Mouse (Mus musculus): ENCODE measurements around the gene Slc12a5. TPM values are rescaled to one million over a fixed set of nuclear protein-coding genes. Genes with fewer than 3 reads are reported as not detected.

The Slc12a5 gene
- 1.9 and 2.0 TPM in 2 replicates for polyA plus RNA-seq (2016; fragmentation: Nextera tagmentation; extraction: Ambion mirVana)

DNA sequence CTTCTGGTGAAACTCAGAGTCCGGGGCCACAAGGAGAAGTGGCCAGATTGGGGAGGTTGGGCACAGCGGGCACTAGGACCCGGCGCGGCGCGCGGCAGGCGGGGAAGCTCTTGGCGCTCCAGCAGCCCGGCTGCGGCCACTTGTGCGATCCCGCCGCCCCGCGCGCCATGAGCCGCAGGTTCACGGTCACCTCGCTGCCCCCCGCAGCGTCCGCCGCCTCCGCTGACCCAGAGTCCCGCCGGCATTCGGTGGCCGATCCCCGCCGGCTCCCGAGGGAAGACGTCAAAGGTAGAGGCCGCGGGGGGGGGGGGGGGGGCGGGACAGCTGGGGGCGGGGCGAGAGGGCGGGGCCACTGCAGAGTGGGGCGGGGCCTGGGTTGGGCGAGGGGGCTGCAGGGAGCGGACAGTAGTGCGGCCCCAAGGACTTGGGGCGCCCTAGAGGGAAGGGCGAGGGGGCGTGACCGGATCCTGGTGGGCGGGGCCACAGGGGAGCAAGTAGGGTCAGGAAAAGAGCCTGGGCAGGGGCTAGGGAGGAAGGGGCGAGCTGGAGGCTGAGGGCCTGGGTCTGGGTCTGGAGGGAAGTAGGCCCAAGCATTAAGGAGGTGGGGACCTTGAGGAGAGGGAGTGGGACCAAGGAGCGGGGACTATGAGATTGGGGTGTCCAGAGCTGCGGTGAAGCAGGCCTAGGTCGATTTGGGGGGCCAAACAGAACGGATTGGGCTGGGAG lies at the start of gene Slc12a5:
Slc12a5 (plus strand) TSS at position 87 of the 726 bp plus-strand sequence.
- Histone ChIP-seq H3K27me3 (peaks cover 20% of the 10 kb centered on the region), H3K4me2 (replicated peaks) (peak within 1 kb of the TSS; percentile 73), H3K27ac (no peak within 1 kb of the TSS), H3K4me1 (peaks cover 16% of the 10 kb centered on the region), H3K9ac (peak within 1 kb of the TSS; percentile 63), H3K36me3 (no peaks in the 10 kb centered on the region), H3K9me3 (no peaks in the 10 kb centered on the region), H3K4me3 (peak within 1 kb of the TSS; percentile 67)
- 2% methylated on average over 47 of the region's 54 CpGs for WGBS
- ATAC-seq (ENCODE audit: insufficient number of reproducible peaks, insufficient read depth, low FRiP score, low TSS enrichment), result peak; percentile 41; the same call in 1 of the 2 replicates

DNA sequence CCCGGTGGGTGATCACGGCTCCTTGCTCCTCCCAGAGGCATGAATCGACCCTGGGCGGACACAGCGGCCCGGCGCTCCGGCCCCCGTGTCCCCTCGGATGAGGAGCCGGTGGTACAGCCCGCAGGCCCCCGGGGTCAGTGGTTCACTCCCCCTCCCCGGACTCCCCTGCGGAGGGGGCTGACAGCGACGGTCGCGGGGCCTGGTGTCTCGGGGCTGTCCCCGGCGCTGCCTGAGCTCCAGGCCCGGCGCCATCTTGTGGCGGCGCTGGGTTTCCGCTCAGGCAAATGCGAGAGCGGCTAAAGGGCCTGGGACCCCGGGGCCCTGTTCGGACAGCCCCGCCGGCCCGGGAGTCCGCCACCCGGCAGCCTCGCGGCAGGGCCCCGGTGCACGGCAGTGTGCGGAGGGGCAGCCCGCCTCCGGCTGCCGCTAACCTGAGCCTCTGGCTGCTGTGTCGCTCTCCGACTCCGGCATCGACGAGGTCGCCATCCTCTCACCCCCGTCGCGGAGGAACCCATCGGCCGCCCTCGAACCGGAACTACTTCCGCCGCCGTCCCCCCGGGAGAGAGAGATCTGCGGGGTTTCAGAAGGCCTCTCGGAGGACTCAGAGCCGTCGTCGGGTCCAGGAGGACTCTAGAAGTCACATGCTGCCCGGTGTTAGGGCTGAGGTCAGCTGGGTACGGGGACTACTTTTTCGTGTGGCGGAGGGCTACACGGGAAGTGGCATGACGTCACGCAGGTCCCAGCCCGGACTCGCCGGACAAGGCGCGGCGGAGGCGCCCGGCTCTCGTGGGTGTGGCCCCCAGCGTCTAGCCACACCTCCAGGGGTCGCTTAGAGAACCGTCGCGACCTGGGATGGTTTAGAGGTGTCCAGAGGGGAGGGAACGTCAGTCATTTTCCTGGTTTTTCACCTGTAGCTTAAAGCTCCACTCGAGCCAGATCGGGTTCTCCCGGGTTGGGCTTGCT lies 49.2 kb upstream of the Slc12a5 start, which contains the start of gene Zfp335:
Zfp335 (minus strand) TSS at position 672 of the 963 bp plus-strand sequence.
- peak within 1 kb of the TSS; percentile 96 for H3K27ac ChIP-seq
- H3K9me3 ChIP-seq, result peaks cover 2% of the 10 kb centered on the region; the same call in 1 of the 2 replicates
- peaks cover 21% of the 10 kb centered on the region for H3K4me1 ChIP-seq
- H3K4me3 ChIP-seq, result peak within 1 kb of the TSS; percentile 76
- ATAC-seq (ENCODE audit: insufficient number of reproducible peaks, insufficient read depth, low FRiP score, low TSS enrichment), result peak; percentile 79
- H3K9ac ChIP-seq, result peak within 1 kb of the TSS; percentile 82
- peak within 1 kb of the TSS; percentile 83 for H3K4me2 ChIP-seq (replicated peaks)
- H3K27me3 ChIP-seq, result no peaks in the 10 kb centered on the region
- H3K36me3 ChIP-seq, result peaks cover 34% of the 10 kb centered on the region
- under 1% methylated on average over 91 of the region's 91 CpGs for WGBS

DNA sequence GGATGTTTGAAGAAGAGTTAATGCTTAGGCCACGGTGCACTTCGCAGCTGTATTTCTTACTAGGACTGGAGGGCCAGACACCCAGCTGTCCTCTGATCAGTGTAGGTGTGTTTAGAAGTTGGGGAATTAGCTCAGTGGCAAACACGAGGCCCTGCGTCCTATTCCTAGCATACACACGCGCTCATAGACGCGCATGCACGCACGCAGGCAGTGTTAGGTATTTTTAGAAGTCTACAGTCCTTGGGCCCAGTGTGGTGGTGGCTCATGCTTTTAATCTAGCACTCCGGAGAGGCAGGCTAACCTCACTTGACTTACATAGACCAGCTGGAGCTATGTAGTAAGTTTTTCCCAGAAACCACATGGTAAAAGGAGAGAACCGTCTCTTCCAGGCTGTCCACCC lies 48.5 kb upstream of the Slc12a5 start:
- ATAC-seq (ENCODE audit: insufficient number of reproducible peaks, insufficient read depth, low FRiP score, low TSS enrichment), result peak; percentile 7; the same call in 1 of the 2 replicates
- H3K9me3 ChIP-seq, result no peaks in the 10 kb centered on the region

GRCm38 (mm10) chr2:164912749-164913427 lies 47.7 kb upstream of the Slc12a5 start:
- no peak overlapping the region for H3K9ac ChIP-seq
- H3K4me2 ChIP-seq (replicated peaks), result peak overlapping the region; percentile 74; the same call in 1 of the 2 replicates
- no peak overlapping the region for H3K4me3 ChIP-seq
- peaks cover 21% of the 10 kb centered on the region for H3K4me1 ChIP-seq
- no peaks in the 10 kb centered on the region for H3K27me3 ChIP-seq
- 92% methylated on average over 8 of the region's 9 CpGs for WGBS
- no peak for ATAC-seq (ENCODE audit: insufficient number of reproducible peaks, insufficient read depth, low FRiP score, low TSS enrichment)
- H3K9me3 ChIP-seq, result no peaks in the 10 kb centered on the region
- peaks cover 19% of the 10 kb centered on the region for H3K36me3 ChIP-seq
- H3K27ac ChIP-seq, result no peak overlapping the region; the same call in 1 of the 2 replicates

More for the DNA sequence above, 48.5 kb upstream of the Slc12a5 start:
- no peaks in the 10 kb centered on the region for H3K27me3 ChIP-seq
- peaks cover 26% of the 10 kb centered on the region for H3K36me3 ChIP-seq
- peak overlapping the region; percentile 96 for H3K27ac ChIP-seq
- 22% methylated on average over 12 of the region's 12 CpGs for WGBS
- peaks cover 21% of the 10 kb centered on the region for H3K4me1 ChIP-seq
- peak overlapping the region; percentile 74 for H3K4me2 ChIP-seq (replicated peaks)
- peak overlapping the region; percentile 76 for H3K4me3 ChIP-seq
- H3K9ac ChIP-seq, result peak overlapping the region; percentile 82

DNA sequence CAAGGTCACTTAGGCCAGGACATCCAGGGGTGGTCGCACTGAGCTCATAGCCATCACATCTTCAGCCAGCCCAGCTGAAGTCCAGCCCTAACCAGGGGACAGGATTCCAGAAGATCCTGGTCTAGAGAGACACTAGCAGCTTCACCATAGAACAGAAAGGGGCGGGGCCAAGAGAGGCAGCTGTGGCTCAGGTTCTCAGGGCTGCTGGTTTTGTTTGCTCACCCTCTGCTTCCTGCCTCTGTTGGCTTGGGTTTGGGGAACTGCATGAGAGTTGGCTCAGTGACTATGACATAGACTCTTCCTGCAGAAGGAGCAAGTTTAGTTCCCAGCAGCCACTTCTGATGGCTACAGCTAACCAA lies 47.2 kb upstream of the Slc12a5 start:
- H3K4me3 ChIP-seq, result no peak overlapping the region
- no peaks in the 10 kb centered on the region for H3K27me3 ChIP-seq
- H3K9me3 ChIP-seq, result no peaks in the 10 kb centered on the region
- H3K4me1 ChIP-seq, result peaks cover 21% of the 10 kb centered on the region
- H3K4me2 ChIP-seq (replicated peaks), result no peak overlapping the region
- ATAC-seq (ENCODE audit: insufficient number of reproducible peaks, insufficient read depth, low FRiP score, low TSS enrichment), result no peak
- WGBS, result 83% methylated on average over 2 of the region's 2 CpGs
- no peak overlapping the region for H3K27ac ChIP-seq
- no peak overlapping the region for H3K9ac ChIP-seq
- peaks cover 13% of the 10 kb centered on the region for H3K36me3 ChIP-seq

DNA sequence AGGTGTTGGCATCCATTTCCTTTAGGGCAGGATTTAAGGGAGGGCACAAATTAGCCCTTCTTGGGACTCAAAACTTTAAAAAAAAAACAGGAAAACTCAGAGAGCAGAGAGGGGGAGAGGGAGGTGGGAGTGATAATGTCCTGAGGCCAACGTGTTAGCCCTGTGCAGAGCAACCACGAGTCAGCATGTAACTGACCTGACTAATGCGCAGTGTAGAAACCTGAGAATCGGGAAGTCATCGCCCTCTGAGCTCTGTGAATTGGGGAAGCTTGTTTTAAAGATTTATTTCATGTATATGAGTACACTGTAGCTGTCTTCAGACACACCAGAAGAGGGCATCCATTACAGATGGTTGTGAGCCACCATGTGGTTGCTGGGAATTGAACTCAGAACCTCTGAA lies 43.8 kb upstream of the Slc12a5 start:
- 68% methylated on average over 5 of the region's 5 CpGs for WGBS
- peaks cover 16% of the 10 kb centered on the region for H3K36me3 ChIP-seq
- no peak overlapping the region for H3K4me3 ChIP-seq
- ATAC-seq (ENCODE audit: insufficient number of reproducible peaks, insufficient read depth, low FRiP score, low TSS enrichment), result no peak
- no peak overlapping the region for H3K4me2 ChIP-seq (replicated peaks)
- H3K27ac ChIP-seq, result no peak overlapping the region
- H3K4me1 ChIP-seq, result peaks cover 8% of the 10 kb centered on the region; the same call in 1 of the 2 replicates
- H3K27me3 ChIP-seq, result no peaks in the 10 kb centered on the region
- no peaks in the 10 kb centered on the region for H3K9me3 ChIP-seq
- no peak overlapping the region for H3K9ac ChIP-seq

DNA sequence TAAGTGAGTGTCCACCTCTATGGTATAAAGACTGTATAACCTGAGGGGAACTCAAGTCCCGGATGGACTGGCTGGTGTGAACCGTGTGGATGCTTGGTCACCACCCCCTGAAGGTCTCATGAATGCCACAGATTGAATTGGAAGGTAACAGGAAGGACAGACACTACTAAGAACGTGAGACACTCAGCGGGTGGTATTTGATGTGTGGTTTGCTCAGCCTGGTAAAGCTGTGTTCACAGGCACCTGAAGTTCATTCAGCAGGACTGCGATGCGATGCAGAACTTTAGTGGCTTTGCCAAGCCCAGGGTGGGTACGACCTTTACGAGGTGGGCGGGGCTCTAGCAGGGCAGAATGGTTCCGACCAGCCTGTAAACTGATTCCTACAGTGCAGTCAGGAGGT lies 43.2 kb upstream of the Slc12a5 start:
- Histone ChIP-seq H3K27ac (no peak overlapping the region), H3K4me1 (peaks cover 9% of the 10 kb centered on the region; the same call in 1 of the 2 replicates), H3K4me2 (replicated peaks) (no peak overlapping the region), H3K36me3 (peaks cover 16% of the 10 kb centered on the region), H3K9ac (no peak overlapping the region), H3K27me3 (no peaks in the 10 kb centered on the region), H3K4me3 (no peak overlapping the region), H3K9me3 (no peaks in the 10 kb centered on the region)
- 65% methylated on average over 10 of the region's 10 CpGs for WGBS
- no peak for ATAC-seq (ENCODE audit: insufficient number of reproducible peaks, insufficient read depth, low FRiP score, low TSS enrichment)

- no peaks in the 10 kb centered on the region for H3K27me3 ChIP-seq
- 61% methylated on average over 5 of the region's 5 CpGs for WGBS
- H3K9me3 ChIP-seq, result no peaks in the 10 kb centered on the region
- peaks cover 6% of the 10 kb centered on the region; the same call in 1 of the 2 replicates for H3K4me1 ChIP-seq
- no peak overlapping the region for H3K4me3 ChIP-seq
- H3K9ac ChIP-seq, result no peak overlapping the region
- no peak for ATAC-seq (ENCODE audit: insufficient number of reproducible peaks, insufficient read depth, low FRiP score, low TSS enrichment)
- H3K27ac ChIP-seq, result no peak overlapping the region
- H3K36me3 ChIP-seq, result peaks cover 16% of the 10 kb centered on the region
- no peak overlapping the region for H3K4me2 ChIP-seq (replicated peaks)
These were observed 42.3 kb upstream of the Slc12a5 start for GRCm38 (mm10) chr2:164918325-164918724.

DNA sequence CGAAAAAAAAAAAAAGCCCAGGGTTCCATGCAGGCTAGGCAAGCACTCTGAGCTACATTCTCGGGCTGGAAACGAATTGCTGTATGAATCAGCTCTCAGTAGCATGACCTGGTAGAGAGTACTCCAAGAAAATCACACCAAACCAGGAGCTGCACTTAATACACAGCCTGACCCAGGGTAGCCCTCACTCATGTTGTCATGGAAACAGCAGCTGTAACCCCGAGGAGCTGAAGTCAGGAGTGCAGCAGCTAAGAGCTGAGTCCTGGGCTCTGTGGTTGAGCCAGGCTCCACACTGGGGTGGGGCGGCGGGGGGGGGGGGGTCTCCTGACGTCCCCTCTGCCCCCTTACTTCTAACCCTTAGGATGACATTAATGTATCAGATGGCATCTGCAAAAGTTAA lies 38.6 kb upstream of the Slc12a5 start:
- Histone ChIP-seq H3K9ac (no peak overlapping the region), H3K36me3 (peaks cover 13% of the 10 kb centered on the region), H3K27ac (no peak overlapping the region), H3K9me3 (no peaks in the 10 kb centered on the region), H3K4me1 (peaks cover 4% of the 10 kb centered on the region; the same call in 1 of the 2 replicates), H3K27me3 (no peaks in the 10 kb centered on the region), H3K4me3 (no peak overlapping the region), H3K4me2 (replicated peaks) (no peak overlapping the region)
- ATAC-seq (ENCODE audit: insufficient number of reproducible peaks, insufficient read depth, low FRiP score, low TSS enrichment), result no peak
- whole genome bisulfite sequencing, result 60% methylated on average over 7 of the region's 7 CpGs

- H3K27me3 ChIP-seq, result no peaks in the 10 kb centered on the region
- 72% methylated on average over 4 of the region's 4 CpGs for WGBS
- H3K36me3 ChIP-seq, result peaks cover 13% of the 10 kb centered on the region
- H3K9ac ChIP-seq, result no peak overlapping the region
- no peaks in the 10 kb centered on the region for H3K9me3 ChIP-seq
- ATAC-seq (ENCODE audit: insufficient number of reproducible peaks, insufficient read depth, low FRiP score, low TSS enrichment), result no peak
- peaks cover 4% of the 10 kb centered on the region; the same call in 1 of the 2 replicates for H3K4me1 ChIP-seq
- H3K4me3 ChIP-seq, result no peak overlapping the region
- H3K4me2 ChIP-seq (replicated peaks), result no peak overlapping the region
- H3K27ac ChIP-seq, result no peak overlapping the region
These were observed 37.3 kb upstream of the Slc12a5 start for GRCm38 (mm10) chr2:164923291-164923690.

Measured in embryonic facial prominence, embryonic 12.5 days (tissue).